Mouse (Mus musculus) lung, adult 2 months (tissue): ENCODE measurements around the gene Ube3b.

ENCODE experiments used
- CTCF ChIP-seq: fragments of 200-500 bp; IDR thresholded peaks from 2 replicates; pipeline ENCODE4 v1.5.1; 2011; ENCODE audit warnings: mild to moderate bottlenecking, low read length, control low read depth; ENCODE audit not compliant: insufficient read depth
- POLR2A ChIP-seq: fragments of 200-500 bp; IDR thresholded peaks from 2 replicates; pipeline ENCODE4 v1.6.1; 2011; ENCODE audit warnings: low read depth, mild to moderate bottlenecking, control low read depth, low read length, borderline replicate concordance; ENCODE audit errors: extremely low read depth

- TF ChIP-seq POLR2A (0 out of 2 replicates have a peak, but pooled peaks have one; percentile 14), CTCF (no peak)
These were observed 7.2 kb upstream of the Ube3b start for GRCm38 (mm10) chr5:114373174-114373573.
